Mouse (Mus musculus): ENCODE measurements around the gene Fignl1.

GRCm38 (mm10) chr11:11758883-11759282, 49.9 kb downstream of the Fignl1 start:
- TF ChIP-seq CTCF (IDR thresholded peaks at IDR 0.05; ENCODE audit: low read depth) (no peak), EP300 (IDR thresholded peaks at IDR 0.05; ENCODE audit: low read depth) (no peak)

Data from heart, postnatal 0 days (tissue).